Mouse (Mus musculus): ENCODE results near the gene Alg5.

Gene Alg5

DNA sequence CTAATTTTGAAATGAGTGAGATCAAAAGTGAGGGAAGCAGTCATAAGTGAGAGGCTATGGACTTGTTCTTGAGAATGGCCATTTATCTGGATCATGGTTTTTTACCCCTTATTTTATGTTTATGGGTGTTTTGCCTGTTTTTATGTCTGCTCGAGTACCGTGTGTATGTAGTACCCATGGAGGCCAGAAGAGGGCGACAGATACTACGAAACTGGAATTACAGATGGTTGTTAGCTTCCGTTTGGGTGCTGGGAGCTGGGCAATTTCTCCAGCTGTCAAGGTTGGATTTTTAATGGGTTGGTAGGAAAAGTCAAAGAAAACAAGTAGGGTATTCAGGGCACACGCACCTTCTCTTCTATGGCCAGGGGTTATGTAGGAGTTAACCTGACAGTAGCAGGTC lies 58.4 kb downstream of the Alg5 start:
- DNase-seq (ENCODE audit: low spot score) = no peak

DNA sequence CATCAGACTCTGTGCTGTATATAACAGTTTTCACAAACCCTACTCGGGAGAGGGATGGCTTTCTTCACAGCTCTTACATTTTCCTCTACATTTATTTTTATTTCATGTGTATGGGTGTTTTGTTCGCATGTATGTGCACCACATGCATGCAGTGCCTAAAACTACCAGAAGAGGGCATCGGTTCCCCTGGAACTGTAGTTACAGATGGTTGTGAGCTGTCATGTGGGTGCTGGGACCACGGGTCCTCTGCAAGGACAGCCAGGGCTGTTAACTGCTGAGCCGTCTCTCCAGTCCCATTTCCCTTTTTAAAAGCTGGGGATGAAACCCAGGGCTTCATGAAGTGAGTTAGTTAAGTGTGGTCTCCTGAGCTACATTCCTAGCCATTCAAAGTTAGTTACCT lies 60.0 kb downstream of the Alg5 start:
- no peak for DNase-seq (ENCODE audit: low spot score)

DNA sequence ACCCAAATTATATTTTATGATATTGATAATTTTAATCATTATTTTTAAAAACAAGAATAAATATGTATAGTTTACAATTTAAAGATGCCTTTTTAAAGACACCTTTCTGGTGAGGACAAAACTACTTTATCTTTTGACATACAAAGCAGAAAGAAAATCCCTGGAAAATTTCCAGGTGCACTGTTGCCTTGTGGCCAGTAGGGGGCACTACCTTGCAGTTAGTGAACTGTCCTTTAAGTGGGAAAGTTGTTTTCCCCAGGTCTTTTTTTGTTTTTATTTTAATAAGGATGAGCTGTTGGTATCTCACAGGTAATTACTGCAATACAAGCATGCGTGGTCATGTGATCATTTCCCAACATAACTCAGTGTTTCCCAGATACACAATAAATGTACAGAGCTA lies 60.5 kb downstream of the Alg5 start:
- DNase-seq (ENCODE audit: low spot score) = no peak

DNA sequence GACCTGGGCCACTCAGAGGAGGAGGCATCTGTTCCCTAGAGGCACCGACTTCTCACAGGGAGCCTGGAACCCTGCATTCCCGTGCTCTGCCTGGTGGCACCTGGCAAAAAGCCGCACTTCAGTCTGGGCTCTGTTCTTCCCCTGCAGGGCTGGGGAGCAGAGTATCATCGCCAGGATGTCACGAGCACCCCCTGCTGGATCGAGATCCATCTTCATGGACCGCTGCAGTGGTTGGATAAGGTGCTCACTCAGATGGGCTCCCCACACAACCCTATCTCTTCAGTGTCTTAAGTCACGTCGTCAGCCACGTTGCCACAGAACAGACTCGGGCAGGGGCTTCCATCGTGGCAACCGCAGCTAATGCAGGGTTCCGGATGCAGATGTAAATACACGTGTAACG lies 61.9 kb downstream of the Alg5 start:
- peak; percentile 26 for DNase-seq (ENCODE audit: low spot score)
